Mouse (Mus musculus) stomach, adult 2 months (tissue): ENCODE results near the gene Vps33a. TPM values are rescaled to one million over a fixed set of nuclear protein-coding genes. Genes with fewer than 3 reads are reported as not detected.

Experiments used
- polyA plus RNA-seq: library from polyadenylated mRNA; depleted of rRNA; stranded (reverse); fragments of >200 nt; gene quantifications from 2 replicates; pipeline ENCODE4 v1.2.3, GENCODE M21; 2012; rRNA removed

The Vps33a gene
- 3.4 and 3.6 TPM in 2 replicates for polyA plus RNA-seq

DNA sequence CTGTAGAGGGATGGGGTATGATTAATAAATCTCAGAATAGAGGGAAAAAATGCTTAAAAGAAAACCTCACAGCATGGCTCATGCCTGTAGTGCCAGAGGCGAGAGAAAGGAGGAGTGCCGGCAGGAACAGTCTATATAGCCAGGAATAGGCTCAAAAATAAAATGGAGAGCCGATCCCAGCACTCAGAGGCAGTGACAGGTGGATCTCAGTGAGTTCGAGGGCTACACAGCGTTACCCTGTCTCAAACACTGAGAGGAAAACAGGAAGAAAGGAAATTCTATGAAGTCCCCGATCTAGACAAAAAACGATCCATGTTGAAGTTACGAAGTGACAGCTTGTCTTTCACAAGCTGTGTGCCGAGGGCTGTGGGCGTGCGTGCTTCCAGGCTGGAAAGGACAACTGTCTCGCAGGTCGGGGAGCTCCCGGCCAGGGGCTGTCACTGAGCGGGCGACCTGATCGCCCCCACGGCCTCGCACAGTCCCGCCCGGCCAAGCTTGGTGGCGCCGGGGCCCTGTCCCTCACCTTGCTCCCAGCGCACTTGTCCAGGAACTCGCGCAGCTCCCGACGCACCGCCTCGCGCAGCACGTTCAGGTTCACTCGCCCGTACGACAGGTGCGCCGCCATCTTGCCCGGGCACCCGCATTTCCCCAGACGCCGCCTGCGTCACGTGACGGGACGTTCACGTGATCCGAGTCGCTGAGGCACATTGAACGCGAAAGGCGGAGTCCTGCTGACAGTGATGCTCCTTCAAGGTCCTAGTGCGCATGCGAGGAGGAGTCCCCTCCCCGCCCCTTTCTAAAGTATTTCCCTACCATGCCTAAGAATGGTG is at the start of gene Vps33a:
Vps33a (minus strand) TSS at position 682 of the 830 bp plus-strand sequence.

DNA sequence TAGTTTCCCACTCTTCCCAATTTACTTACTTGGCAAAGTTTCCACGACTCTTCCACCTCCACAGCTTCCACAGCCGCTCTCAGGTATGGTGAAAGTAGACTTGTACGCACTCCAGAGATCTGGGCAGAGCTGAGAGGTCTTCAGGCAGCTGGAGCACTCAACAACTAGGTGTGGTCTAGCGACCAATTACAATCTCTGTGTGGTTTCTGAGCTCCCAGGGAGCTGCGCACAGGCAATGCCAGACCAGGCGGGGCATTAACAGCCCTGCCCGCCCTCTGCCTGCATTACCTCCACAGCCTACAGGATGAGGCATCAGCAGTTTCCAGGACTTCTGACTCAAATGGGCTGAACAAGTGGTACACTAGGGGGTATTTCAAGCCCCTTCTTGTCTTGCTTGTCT is 47.6 kb downstream of the Vps33a start, which contains the start of gene Gm49027:
Gm49027 (minus strand) TSS at position 208 of the 400 bp plus-strand sequence.

DNA sequence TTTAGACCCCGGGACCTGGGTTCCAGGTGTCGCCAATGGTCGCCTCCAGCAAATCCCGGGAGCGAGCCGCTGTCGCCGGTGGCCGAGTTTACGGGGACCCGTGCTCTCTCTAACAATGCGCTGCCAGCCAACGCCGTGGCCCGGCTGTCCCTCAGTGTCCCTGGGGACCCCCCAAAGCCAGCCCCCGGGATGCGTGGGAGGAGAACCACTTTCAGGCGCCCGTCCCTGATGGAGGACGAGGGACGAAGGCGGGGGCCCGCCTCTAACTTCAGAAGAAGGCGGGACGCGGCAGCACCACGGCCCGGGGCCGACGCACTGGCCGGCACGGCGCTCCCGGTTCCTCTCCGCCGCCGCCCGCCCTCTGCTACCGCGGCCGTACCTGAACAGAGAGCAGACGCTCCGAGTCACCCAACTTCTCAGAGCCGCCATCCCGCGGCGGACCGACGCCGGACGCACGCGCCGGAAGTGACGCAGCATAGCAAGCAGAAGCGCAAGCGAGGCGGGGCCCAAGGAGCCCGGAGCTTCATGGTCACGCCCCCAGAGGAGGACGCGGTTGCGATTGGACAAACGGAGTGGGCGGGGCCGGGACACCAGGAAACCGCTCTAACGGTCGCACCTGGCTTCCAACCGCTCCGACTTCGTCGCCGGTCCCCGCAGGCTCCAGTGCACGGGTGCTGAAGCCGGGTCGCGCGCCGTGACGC is 49.0 kb downstream of the Vps33a start, which contains the start of gene Diablo:
Diablo (minus strand) TSS at position 485 of the 701 bp plus-strand sequence.

DNA sequence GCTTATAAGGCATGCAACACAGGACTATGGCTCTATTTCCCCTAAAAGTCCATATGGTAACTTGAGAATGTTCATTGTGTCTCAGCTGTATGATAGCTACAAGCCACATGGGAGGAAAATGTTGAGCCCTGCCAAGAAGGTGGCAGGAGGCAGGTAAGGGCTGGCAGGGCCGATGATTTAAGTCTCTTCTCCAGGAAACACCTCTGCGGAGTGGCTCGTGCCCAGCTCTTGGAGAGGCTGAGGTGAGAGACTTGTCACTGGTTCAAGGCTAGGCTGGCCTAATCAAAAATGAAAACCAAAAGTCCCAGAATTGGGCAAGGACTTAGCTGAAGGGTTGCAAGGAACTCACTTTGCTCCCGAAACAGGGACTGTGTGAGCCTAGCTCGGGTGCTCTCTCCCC is 62.7 kb downstream of the Vps33a start, which contains the start of gene B3gnt4:
B3gnt4 (plus strand) TSS at position 301 of the 400 bp plus-strand sequence.

DNA sequence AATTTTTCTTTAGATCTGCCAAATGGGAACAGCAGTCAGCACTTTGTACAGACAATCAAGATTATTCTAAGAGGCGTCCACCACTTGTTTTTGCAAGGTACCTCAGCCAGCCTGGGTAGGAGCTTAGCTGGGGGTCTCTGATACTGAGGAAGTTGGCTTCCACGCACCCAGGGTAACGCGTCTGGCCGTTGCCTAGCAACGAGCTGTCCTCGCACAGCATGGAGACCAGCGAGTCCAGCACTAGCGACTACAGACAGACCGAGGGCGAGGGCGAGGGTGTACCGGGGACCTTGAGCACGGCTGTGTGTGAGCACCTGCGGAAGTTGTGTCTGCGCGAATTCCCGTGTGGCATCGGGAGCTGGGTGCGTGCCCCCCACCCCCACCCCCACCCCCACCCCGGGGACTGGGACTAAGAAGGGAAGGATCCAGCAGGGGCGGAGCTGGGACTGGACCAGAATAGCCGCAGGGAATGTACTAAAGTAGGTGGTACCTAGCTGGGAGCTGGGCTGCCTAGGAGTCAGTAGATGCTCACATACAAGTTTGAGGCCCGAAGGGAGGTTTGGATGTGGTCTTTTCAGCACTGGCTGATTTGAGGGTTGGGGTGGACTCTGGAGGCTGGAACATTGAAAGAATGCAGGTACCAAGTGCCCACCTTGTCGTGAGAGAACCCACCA is 83.6 kb downstream of the Vps33a start, which contains the start of the genes Lrrc43 and Il31:
Lrrc43 (plus strand) TSS at position 194 of the 674 bp plus-strand sequence.
Il31 (minus strand) TSS at position 378 of the 674 bp plus-strand sequence.

Other genes with a start within 250 kb of the Vps33a start
- gene Bcl7a, start 229.2 kb downstream of the Vps33a start, polyA plus RNA-seq, result 1.9 and 2.6 TPM in 2 replicates
- 16.9 and 17.8 TPM in 2 replicates for gene Mlxip, start 178.2 kb downstream of the Vps33a start, polyA plus RNA-seq
- gene Lrrc43, start 83.7 kb downstream of the Vps33a start, polyA plus RNA-seq, result not detected in 2 replicates
- not detected in 2 replicates for gene Il31, start 83.5 kb downstream of the Vps33a start, polyA plus RNA-seq
- gene B3gnt4, start 62.6 kb downstream of the Vps33a start, polyA plus RNA-seq, result 0.09 TPM in 1 of 2 replicates, not detected in the other
- 27.7 and 28.2 TPM in 2 replicates for gene Diablo, start 48.9 kb downstream of the Vps33a start, polyA plus RNA-seq
- 4.1 and 6.3 TPM in 2 replicates for gene Gm49027, start 47.5 kb downstream of the Vps33a start, polyA plus RNA-seq
- 11.1 and 20.2 TPM in 2 replicates for gene Clip1, start 111.6 kb upstream of the Vps33a start, polyA plus RNA-seq
- gene Zcchc8, start 148.1 kb upstream of the Vps33a start, polyA plus RNA-seq, result 9.4 and 9.7 TPM in 2 replicates
- 1.3 and 3.5 TPM in 2 replicates for gene Rsrc2, start 176.4 kb upstream of the Vps33a start, polyA plus RNA-seq
- 0.45 and 0.56 TPM in 2 replicates for gene Kntc1, start 176.7 kb upstream of the Vps33a start, polyA plus RNA-seq